31 mouse cellular contexts compared by ENCODE assay signal in the genomic region with DNA sequence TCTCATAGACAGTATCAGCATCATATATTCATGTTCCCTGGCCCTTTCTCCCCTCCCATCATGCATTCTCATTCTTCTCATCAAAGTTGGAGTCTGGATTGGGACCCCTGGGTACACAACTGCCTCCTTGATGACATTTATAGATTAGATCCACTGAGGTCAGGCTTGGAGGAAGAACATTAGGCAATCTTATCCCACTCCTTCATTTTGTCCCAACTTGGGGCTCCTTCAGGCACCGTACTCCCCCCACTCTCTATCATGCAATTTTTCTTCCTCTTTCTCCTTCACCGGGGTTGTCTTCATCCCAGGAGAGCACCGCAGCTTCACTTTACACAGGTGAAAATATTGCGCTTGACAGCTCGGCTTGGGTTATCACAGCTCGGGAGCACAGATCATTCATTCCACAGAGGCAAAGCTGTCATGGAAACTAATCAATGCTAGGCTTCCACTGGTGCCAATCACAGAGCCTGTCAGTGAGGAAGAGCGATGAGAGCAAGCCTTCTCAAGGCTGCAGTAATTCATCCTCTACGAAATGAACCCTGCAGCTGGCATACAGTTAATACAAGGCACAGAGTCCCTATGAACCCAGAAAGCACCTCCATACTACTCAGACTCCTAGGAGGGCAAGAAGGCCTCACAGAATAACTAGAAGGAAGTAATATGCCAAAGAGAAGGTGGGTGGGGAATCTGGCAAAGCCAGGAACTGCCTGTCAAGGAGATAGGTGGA.
DNase-seq lines count a peak whose midpoint lies in the region; ATAC-seq and TF ChIP-seq lines count a peak whose summit lies in the region.
"Had no signal": no experiment of that assay in that cellular context is flagged by ENCODE, and none has a peak within 500 bp of the region (broad histone marks: within the 10 kb centered on the region; RNA-seq: fewer than 3 reads in every experiment).

No protein-coding gene starts in this region.

- WGBS in forebrain, embryonic 16.5 days = 87% methylated on average over 8 of the region's 8 CpGs
- 92% methylated on average over 8 of the region's 8 CpGs for WGBS in forebrain, embryonic 13.5 days
- WGBS in hindbrain, embryonic 14.5 days = 72% methylated on average over 8 of the region's 8 CpGs
- WGBS in hindbrain, embryonic 12.5 days = 86% methylated on average over 8 of the region's 8 CpGs
- WGBS in midbrain, embryonic 10.5 days = 93% methylated on average over 8 of the region's 8 CpGs
- WGBS in midbrain, embryonic 15.5 days = 80% methylated on average over 8 of the region's 8 CpGs
- WGBS in thymus, adult 2 months = 92% methylated on average over 8 of the region's 8 CpGs

- no peaks in the 10 kb centered on the region for H3K36me3 ChIP-seq in forebrain, embryonic 16.5 days (ENCODE audit: control insufficient read depth, insufficient read depth)
- no peaks in the 10 kb centered on the region for H3K36me3 ChIP-seq in forebrain, embryonic 13.5 days (ENCODE audit: poor library complexity, severe bottlenecking)
- H3K36me3 ChIP-seq in hindbrain, embryonic 14.5 days (replicated peaks; ENCODE audit: control insufficient read depth, insufficient read depth) = no peaks in the 10 kb centered on the region
- no peaks in the 10 kb centered on the region for H3K36me3 ChIP-seq in hindbrain, embryonic 12.5 days
- H3K36me3 ChIP-seq in midbrain, embryonic 10.5 days = no peaks in the 10 kb centered on the region
- H3K36me3 ChIP-seq in midbrain, embryonic 15.5 days (replicated peaks) = no peaks in the 10 kb centered on the region
- H3K36me3 ChIP-seq in thymus, adult 2 months (ENCODE audit: control insufficient read depth, insufficient read depth, low read length) = no peaks in the 10 kb centered on the region
- H3K36me3 ChIP-seq: embryonic facial prominence, embryonic 12.5 days; G1E; heart, embryonic 13.5 days; limb, embryonic 10.5 days; limb, embryonic 15.5 days; stomach, embryonic 15.5 days had no signal

- TF ChIP-seq CTCF in thymus, adult 2 months (IDR thresholded peaks at IDR 0.05; ENCODE audit: borderline replicate concordance, control insufficient read depth, extremely low read depth, insufficient read depth, low read length, poor library complexity) = no peak

- no peak overlapping the region for H3K9ac ChIP-seq in forebrain, embryonic 16.5 days (replicated peaks; ENCODE audit: low read depth, low read length)
- no peak overlapping the region for H3K9ac ChIP-seq in forebrain, embryonic 13.5 days
- no peak overlapping the region for H3K9ac ChIP-seq in hindbrain, embryonic 14.5 days
- no peak overlapping the region for H3K9ac ChIP-seq in hindbrain, embryonic 12.5 days
- H3K9ac ChIP-seq in midbrain, embryonic 15.5 days = no peak overlapping the region
- H3K9ac ChIP-seq: embryonic facial prominence, embryonic 12.5 days; heart, embryonic 13.5 days; limb, embryonic 15.5 days; liver, embryonic 14.5 days; lung, embryonic 14.5 days; stomach, embryonic 15.5 days had no signal

- TF ChIP-seq POLR2A in thymus, adult 2 months (IDR thresholded peaks at IDR 0.05; ENCODE audit: control insufficient read depth, extremely low read depth, insufficient read depth, low read length, poor library complexity) = no peak

- no peak for DNase-seq in hindbrain, embryonic 14.5 days (ENCODE audit: low spot score)
- peak; percentile 7 for DNase-seq in midbrain, embryonic 10.5 days (ENCODE audit: low spot score)
- DNase-seq in thymus, adult 2 months = no peak
- DNase-seq: adrenal gland, postnatal 10 days; cerebellum, adult 11 months; cerebellum, adult 9-10 months; cerebellum, postnatal 36 days; embryo, embryonic 11 days; gastrocnemius, postnatal 25 days; heart, adult 18-20 months; heart, postnatal 10 days; kidney, postnatal 14 days; layer of hippocampus, adult 9-11 months; lung, embryonic 14.5 days; lung, postnatal 14 days; right cerebral cortex, postnatal 25 days; thymus, postnatal 25 days had no signal

- no peak overlapping the region for H3K4me3 ChIP-seq in forebrain, embryonic 16.5 days (replicated peaks; ENCODE audit: low read length)
- H3K4me3 ChIP-seq in forebrain, embryonic 13.5 days = no peak overlapping the region
- no peak overlapping the region for H3K4me3 ChIP-seq in hindbrain, embryonic 14.5 days (replicated peaks; ENCODE audit: low read length)
- H3K4me3 ChIP-seq in hindbrain, embryonic 12.5 days = no peak overlapping the region
- no peak overlapping the region for H3K4me3 ChIP-seq in midbrain, embryonic 10.5 days
- H3K4me3 ChIP-seq in midbrain, embryonic 15.5 days = no peak overlapping the region
- H3K4me3 ChIP-seq in thymus, adult 2 months (ENCODE audit: control insufficient read depth, insufficient read depth, low read length) = no peak overlapping the region
- H3K4me3 ChIP-seq: embryonic facial prominence, embryonic 12.5 days; heart, embryonic 13.5 days; limb, embryonic 10.5 days; limb, embryonic 15.5 days; myocyte; stomach, embryonic 15.5 days had no signal

- H3K4me1 ChIP-seq in forebrain, embryonic 16.5 days (replicated peaks; ENCODE audit: control insufficient read depth, insufficient read depth, low read length) = no peaks in the 10 kb centered on the region
- no peaks in the 10 kb centered on the region for H3K4me1 ChIP-seq in forebrain, embryonic 13.5 days
- no peaks in the 10 kb centered on the region for H3K4me1 ChIP-seq in hindbrain, embryonic 14.5 days (replicated peaks; ENCODE audit: control insufficient read depth, insufficient read depth, low read length)
- no peaks in the 10 kb centered on the region for H3K4me1 ChIP-seq in hindbrain, embryonic 12.5 days
- no peaks in the 10 kb centered on the region for H3K4me1 ChIP-seq in midbrain, embryonic 10.5 days
- no peaks in the 10 kb centered on the region for H3K4me1 ChIP-seq in midbrain, embryonic 15.5 days
- no peaks in the 10 kb centered on the region for H3K4me1 ChIP-seq in thymus, adult 2 months (replicated peaks; ENCODE audit: control insufficient read depth, insufficient read depth, low read length)
- H3K4me1 ChIP-seq: embryonic facial prominence, embryonic 12.5 days; heart, embryonic 13.5 days; limb, embryonic 10.5 days; limb, embryonic 15.5 days; stomach, embryonic 15.5 days had no signal

- H3K27ac ChIP-seq in forebrain, embryonic 16.5 days (ENCODE audit: low read length) = no peak overlapping the region
- H3K27ac ChIP-seq in forebrain, embryonic 13.5 days = no peak overlapping the region
- no peak overlapping the region for H3K27ac ChIP-seq in hindbrain, embryonic 14.5 days
- no peak overlapping the region for H3K27ac ChIP-seq in hindbrain, embryonic 12.5 days
- no peak overlapping the region for H3K27ac ChIP-seq in midbrain, embryonic 10.5 days (replicated peaks)
- no peak overlapping the region for H3K27ac ChIP-seq in midbrain, embryonic 15.5 days
- no peak overlapping the region for H3K27ac ChIP-seq in thymus, adult 2 months (ENCODE audit: control insufficient read depth, insufficient read depth, low read length)
- H3K27ac ChIP-seq: embryonic facial prominence, embryonic 12.5 days; heart, embryonic 13.5 days; limb, embryonic 10.5 days; limb, embryonic 15.5 days; liver, embryonic 14.5 days; stomach, embryonic 15.5 days had no signal

- no peak overlapping the region for H3K4me2 ChIP-seq in forebrain, embryonic 16.5 days (ENCODE audit: low read length)
- H3K4me2 ChIP-seq in forebrain, embryonic 13.5 days = no peak overlapping the region
- no peak overlapping the region for H3K4me2 ChIP-seq in hindbrain, embryonic 14.5 days (replicated peaks)
- H3K4me2 ChIP-seq in hindbrain, embryonic 12.5 days (replicated peaks) = no peak overlapping the region
- H3K4me2 ChIP-seq in midbrain, embryonic 15.5 days = no peak overlapping the region
- H3K4me2 ChIP-seq: embryonic facial prominence, embryonic 12.5 days; heart, embryonic 13.5 days; limb, embryonic 15.5 days; lung, embryonic 14.5 days; midbrain, embryonic 11.5 days; stomach, embryonic 15.5 days had no signal

- peak; percentile 49; the same call in 1 of the 2 replicates for ATAC-seq in forebrain, embryonic 16.5 days
- no peak for ATAC-seq in forebrain, embryonic 13.5 days
- peak; percentile 24; the same call in 1 of the 2 replicates for ATAC-seq in hindbrain, embryonic 14.5 days (ENCODE audit: low FRiP score)
- no peak; the same call in 1 of the 2 replicates for ATAC-seq in hindbrain, embryonic 12.5 days (ENCODE audit: low FRiP score)
- ATAC-seq in midbrain, embryonic 15.5 days (replicated peaks) = no peak
- ATAC-seq: intestine, embryonic 16.5 days had no signal

- H3K27me3 ChIP-seq in forebrain, embryonic 16.5 days (replicated peaks; ENCODE audit: control insufficient read depth, insufficient read depth, low read length) = no peaks in the 10 kb centered on the region
- no peaks in the 10 kb centered on the region for H3K27me3 ChIP-seq in forebrain, embryonic 13.5 days
- H3K27me3 ChIP-seq in hindbrain, embryonic 14.5 days (ENCODE audit: control insufficient read depth, insufficient read depth, low read length) = no peaks in the 10 kb centered on the region
- H3K27me3 ChIP-seq in hindbrain, embryonic 12.5 days = no peaks in the 10 kb centered on the region
- H3K27me3 ChIP-seq in midbrain, embryonic 10.5 days (ENCODE audit: low read depth, poor library complexity, severe bottlenecking) = no peaks in the 10 kb centered on the region
- H3K27me3 ChIP-seq in midbrain, embryonic 15.5 days (replicated peaks) = no peaks in the 10 kb centered on the region
- no peaks in the 10 kb centered on the region for H3K27me3 ChIP-seq in thymus, adult 2 months (ENCODE audit: control insufficient read depth, insufficient read depth, low read length)
- H3K27me3 ChIP-seq: embryonic facial prominence, embryonic 12.5 days; heart, embryonic 13.5 days; limb, embryonic 15.5 days; stomach, embryonic 15.5 days had no signal

- H3K9me3 ChIP-seq in forebrain, embryonic 16.5 days (ENCODE audit: control insufficient read depth, low read length) = peaks cover 4% of the 10 kb centered on the region; the same call in 1 of the 2 replicates
- peaks cover 3% of the 10 kb centered on the region; the same call in 1 of the 2 replicates for H3K9me3 ChIP-seq in forebrain, embryonic 13.5 days (replicated peaks)
- H3K9me3 ChIP-seq in hindbrain, embryonic 14.5 days (ENCODE audit: control insufficient read depth, low read length) = no peaks in the 10 kb centered on the region
- peaks cover 6% of the 10 kb centered on the region; the same call in 1 of the 2 replicates for H3K9me3 ChIP-seq in hindbrain, embryonic 12.5 days (replicated peaks)
- peaks cover 10% of the 10 kb centered on the region; the same call in 1 of the 2 replicates for H3K9me3 ChIP-seq in midbrain, embryonic 10.5 days (replicated peaks)
- H3K9me3 ChIP-seq in midbrain, embryonic 15.5 days = no peaks in the 10 kb centered on the region
- H3K9me3 ChIP-seq: limb, embryonic 10.5 days; limb, embryonic 15.5 days; stomach, embryonic 15.5 days had no signal

Comparison
In these comparisons a context has a peak if more than half of its experiments do, and no peak if none do; other contexts are left out.
1. ATAC-seq: peak in forebrain, embryonic 16.5 days (single experiment) and hindbrain, embryonic 14.5 days (single experiment); none in forebrain, embryonic 13.5 days (single experiment), hindbrain, embryonic 12.5 days (single experiment) and midbrain, embryonic 15.5 days (single experiment).